Mouse (Mus musculus) liver, embryonic 15.5 days (tissue): Measurements from ENCODE around the gene Ccdc33. TPM values are rescaled to one million over a fixed set of nuclear protein-coding genes. Genes with fewer than 3 reads are reported as not detected.

ENCODE experiments used
- ATAC-seq: fragments of 200-750 bp; cut with Nextera tagmentation; 2 replicates; pipeline ENCODE4 v1.8.0; 2017; ENCODE audit warnings: moderate number of reproducible peaks, mild to moderate bottlenecking, moderate library complexity; ENCODE audit not compliant: insufficient read depth
- H3K27ac ChIP-seq: fragments of 300-500 bp; sonication (generic); replicated peaks from 2 replicates; pipeline ENCODE4 v1.5.1; 2015; ENCODE audit warnings: mild to moderate bottlenecking, inconsistent platforms
- H3K27me3 ChIP-seq: fragments of 300-500 bp; sonication (generic); 2 replicates; pipeline ENCODE4 v1.6.1; 2015; ENCODE audit warnings: mild to moderate bottlenecking, inconsistent platforms
- H3K36me3 ChIP-seq: fragments of 300-500 bp; sonication (generic); replicated peaks from 2 replicates; pipeline ENCODE4 v1.6.1; 2015; ENCODE audit warnings: moderate library complexity, mild to moderate bottlenecking, inconsistent platforms
- H3K4me1 ChIP-seq: fragments of 300-500 bp; sonication (generic); replicated peaks from 2 replicates; pipeline ENCODE4 v1.6.1; 2015; ENCODE audit warnings: inconsistent platforms
- H3K4me2 ChIP-seq: fragments of 300-500 bp; sonication (generic); 2 replicates; pipeline ENCODE4 v1.6.1; 2015; ENCODE audit warnings: moderate library complexity, mild to moderate bottlenecking, inconsistent platforms
- H3K4me3 ChIP-seq: fragments of 300-500 bp; sonication (generic); replicated peaks from 2 replicates; pipeline ENCODE4 v1.5.1; 2015; ENCODE audit warnings: mild to moderate bottlenecking, inconsistent platforms
- H3K9ac ChIP-seq: fragments of 300-500 bp; sonication (generic); 2 replicates; pipeline ENCODE4 v1.6.1; 2015; ENCODE audit warnings: moderate library complexity, mild to moderate bottlenecking, inconsistent platforms
- H3K9me3 ChIP-seq: fragments of 300-500 bp; sonication (generic); replicated peaks from 2 replicates; pipeline ENCODE4 v1.6.1; 2016; ENCODE audit warnings: inconsistent platforms
- WGBS: fragments of 180-500 bp; shearing (Covaris S2); methylation state at CpG from one replicate; pipeline ENCODE4 v1.1.7; 2015; ENCODE audit warnings: mixed read lengths; ENCODE audit not compliant: insufficient replicate concordance; 5-methylcytosine and 5-hydroxymethylcytosine counted together
- polyA plus RNA-seq: library from polyadenylated mRNA; unstranded; fragments of >200 nt; fragmentation: Nextera tagmentation; extraction: Ambion mirVana; gene quantifications from 2 replicates; pipeline ENCODE4 v1.2.1, GENCODE M21; 2015

The Ccdc33 gene
- polyA plus RNA-seq, 1 experiment from 2014 or later = not detected

- H3K9ac ChIP-seq = no peak overlapping the region
- H3K27me3 ChIP-seq = peaks cover 5% of the 10 kb centered on the region; the same call in 1 of the 2 replicates
- H3K4me2 ChIP-seq = no peak overlapping the region
- no peaks in the 10 kb centered on the region for H3K4me1 ChIP-seq
- ATAC-seq = no peak
- no peaks in the 10 kb centered on the region for H3K36me3 ChIP-seq
- H3K4me3 ChIP-seq = no peak overlapping the region
- no peak overlapping the region for H3K27ac ChIP-seq
- WGBS = 44% methylated on average over 4 of the region's 4 CpGs
- H3K9me3 ChIP-seq = no peaks in the 10 kb centered on the region
Observed at GRCm38 (mm10) chr9:58150733-58151361, 32.2 kb upstream of the Ccdc33 start.

- H3K4me1 ChIP-seq = no peaks in the 10 kb centered on the region
- H3K27ac ChIP-seq = no peak overlapping the region
- H3K27me3 ChIP-seq = peaks cover 5% of the 10 kb centered on the region; the same call in 1 of the 2 replicates
- no peak overlapping the region for H3K4me2 ChIP-seq
- ATAC-seq = no peak
- H3K36me3 ChIP-seq = no peaks in the 10 kb centered on the region
- no peak overlapping the region for H3K9ac ChIP-seq
- no peak overlapping the region for H3K4me3 ChIP-seq
- WGBS = 22% methylated on average over 2 of the region's 2 CpGs
- no peaks in the 10 kb centered on the region for H3K9me3 ChIP-seq
Observed at GRCm38 (mm10) chr9:58148806-58149205, 30.2 kb upstream of the Ccdc33 start.

- Histone ChIP-seq H3K4me2 (no peak overlapping the region), H3K27ac (no peak overlapping the region), H3K9me3 (no peaks in the 10 kb centered on the region), H3K27me3 (0 out of 2 replicates have a peak, but pooled peaks cover 5% of the 10 kb centered on the region), H3K4me1 (no peaks in the 10 kb centered on the region), H3K36me3 (no peaks in the 10 kb centered on the region), H3K9ac (no peak overlapping the region), H3K4me3 (no peak overlapping the region)
- no peak for ATAC-seq
- WGBS = 55% methylated on average over 5 of the region's 5 CpGs
Observed at GRCm38 (mm10) chr9:58145417-58145816, 26.8 kb upstream of the Ccdc33 start.

GRCm38 (mm10) chr9:58144664-58145063 is 26.0 kb upstream of the Ccdc33 start:
- Histone ChIP-seq H3K4me2 (no peak overlapping the region), H3K4me1 (no peaks in the 10 kb centered on the region), H3K27me3 (0 out of 2 replicates have a peak, but pooled peaks cover 5% of the 10 kb centered on the region), H3K9me3 (no peaks in the 10 kb centered on the region), H3K9ac (no peak overlapping the region), H3K4me3 (no peak overlapping the region), H3K27ac (no peak overlapping the region), H3K36me3 (no peaks in the 10 kb centered on the region)
- 61% methylated on average over 1 of the region's 1 CpGs for WGBS
- ATAC-seq = no peak

GRCm38 (mm10) chr9:58143419-58143818 is 24.8 kb upstream of the Ccdc33 start:
- WGBS = 35% methylated on average over 7 of the region's 7 CpGs
- ATAC-seq = no peak
- H3K4me1 ChIP-seq = no peaks in the 10 kb centered on the region
- H3K9ac ChIP-seq = no peak overlapping the region
- no peaks in the 10 kb centered on the region for H3K9me3 ChIP-seq
- H3K4me2 ChIP-seq = no peak overlapping the region
- no peak overlapping the region for H3K4me3 ChIP-seq
- H3K27ac ChIP-seq = no peak overlapping the region
- no peaks in the 10 kb centered on the region for H3K36me3 ChIP-seq
- peaks cover 9% of the 10 kb centered on the region; the same call in 1 of the 2 replicates for H3K27me3 ChIP-seq

GRCm38 (mm10) chr9:58139947-58140346 is 21.3 kb upstream of the Ccdc33 start:
- WGBS = 22% methylated on average over 6 of the region's 6 CpGs
- no peaks in the 10 kb centered on the region for H3K4me1 ChIP-seq
- no peak overlapping the region for H3K27ac ChIP-seq
- H3K9ac ChIP-seq = no peak overlapping the region
- no peak for ATAC-seq
- no peaks in the 10 kb centered on the region for H3K36me3 ChIP-seq
- H3K27me3 ChIP-seq = peaks cover 27% of the 10 kb centered on the region
- no peaks in the 10 kb centered on the region for H3K9me3 ChIP-seq
- no peak overlapping the region for H3K4me2 ChIP-seq
- H3K4me3 ChIP-seq = no peak overlapping the region

- Histone ChIP-seq H3K9me3 (no peaks in the 10 kb centered on the region), H3K27me3 (peaks cover 61% of the 10 kb centered on the region), H3K9ac (no peak overlapping the region), H3K36me3 (no peaks in the 10 kb centered on the region), H3K27ac (no peak overlapping the region), H3K4me1 (no peaks in the 10 kb centered on the region), H3K4me3 (no peak overlapping the region), H3K4me2 (no peak overlapping the region)
- no peak for ATAC-seq
- WGBS = 21% methylated on average over 2 of the region's 2 CpGs
Observed at GRCm38 (mm10) chr9:58135921-58136321, 17.3 kb upstream of the Ccdc33 start.

- Histone ChIP-seq H3K9ac (no peak overlapping the region), H3K36me3 (no peaks in the 10 kb centered on the region), H3K4me1 (no peaks in the 10 kb centered on the region), H3K27ac (no peak overlapping the region), H3K27me3 (peaks cover 69% of the 10 kb centered on the region), H3K4me2 (no peak overlapping the region), H3K4me3 (no peak overlapping the region), H3K9me3 (no peaks in the 10 kb centered on the region)
- no peak for ATAC-seq
- WGBS = 17% methylated on average over 7 of the region's 7 CpGs
Observed at GRCm38 (mm10) chr9:58134906-58135305, 16.3 kb upstream of the Ccdc33 start.

- no peak for ATAC-seq
- Histone ChIP-seq H3K27ac (no peak overlapping the region), H3K9ac (no peak overlapping the region), H3K4me3 (no peak overlapping the region), H3K36me3 (no peaks in the 10 kb centered on the region), H3K4me2 (no peak overlapping the region), H3K4me1 (no peaks in the 10 kb centered on the region), H3K27me3 (peaks cover 77% of the 10 kb centered on the region), H3K9me3 (no peaks in the 10 kb centered on the region)
- WGBS = 8% methylated on average over 17 of the region's 17 CpGs
Observed at GRCm38 (mm10) chr9:58133893-58134884, 15.6 kb upstream of the Ccdc33 start.

GRCm38 (mm10) chr9:58131735-58132134 is 13.1 kb upstream of the Ccdc33 start:
- WGBS = 38% methylated on average over 7 of the region's 7 CpGs
- Histone ChIP-seq H3K4me3 (no peak overlapping the region), H3K9me3 (no peaks in the 10 kb centered on the region), H3K27me3 (peaks cover 80% of the 10 kb centered on the region), H3K4me1 (no peaks in the 10 kb centered on the region), H3K9ac (no peak overlapping the region), H3K36me3 (no peaks in the 10 kb centered on the region), H3K4me2 (no peak overlapping the region), H3K27ac (no peak overlapping the region)
- no peak for ATAC-seq

GRCm38 (mm10) chr9:58130909-58131308 is 12.3 kb upstream of the Ccdc33 start:
- WGBS = 17% methylated on average over 3 of the region's 3 CpGs
- Histone ChIP-seq H3K9ac (no peak overlapping the region), H3K27ac (no peak overlapping the region), H3K4me3 (no peak overlapping the region), H3K36me3 (no peaks in the 10 kb centered on the region), H3K4me1 (no peaks in the 10 kb centered on the region), H3K4me2 (no peak overlapping the region), H3K27me3 (peaks cover 72% of the 10 kb centered on the region), H3K9me3 (no peaks in the 10 kb centered on the region)
- no peak for ATAC-seq
